Mouse (Mus musculus) T-helper 17 cell (primary cell): Measurements from ENCODE around the gene Fbp1.
"Not testable (repeated sequence)": the region's sequence is repeated elsewhere in the genome, so short reads cannot be mapped to it uniquely, and the experiment has no call there.

Experiments used
- in situ Hi-C, 2 experiments: fragments of 300-600 bp; cut with MboI, MseI; formaldehyde crosslinking; loops; 1 replicate in 1 of 2; 2 replicates in 1 of 2; pipeline ENCODE4 v1.15.1; 2025; ENCODE audit warnings: high pct_unique_total_duplicates in 2 of 2

The Fbp1 gene

DNA sequence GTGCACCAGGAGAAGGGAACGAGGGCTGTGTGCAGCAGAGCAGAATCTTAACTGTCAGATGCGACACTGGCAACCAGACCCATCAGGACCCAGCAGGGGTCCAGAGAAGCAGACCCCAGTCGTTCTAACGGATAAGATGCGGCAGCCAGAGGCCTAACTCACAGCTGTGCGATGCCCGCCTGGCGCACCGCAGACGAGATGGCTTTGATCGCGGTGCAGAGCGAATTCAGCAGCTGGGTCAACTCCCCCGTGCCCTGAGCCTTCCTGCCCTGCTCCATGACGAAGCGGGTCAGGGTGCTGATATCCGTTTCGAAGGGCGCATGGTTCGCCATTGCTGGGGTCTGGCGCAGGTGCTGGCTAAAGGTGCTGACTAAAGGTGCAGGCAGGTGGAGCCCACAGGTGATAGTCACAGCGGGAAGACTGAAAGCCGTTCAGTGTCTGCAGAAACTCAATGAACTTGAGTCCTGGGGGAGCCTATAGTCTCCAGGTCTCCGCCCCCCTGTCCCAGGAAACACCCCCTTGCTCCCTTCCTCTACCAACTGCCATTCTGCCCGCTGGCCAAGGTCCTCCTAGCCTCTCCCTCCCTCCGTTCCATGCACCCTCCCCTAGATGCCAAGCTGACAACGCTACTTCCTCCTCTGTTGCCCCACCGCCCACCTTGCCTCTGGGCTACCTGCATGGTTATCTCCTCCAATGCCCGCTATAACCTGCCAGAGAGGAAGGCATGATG, at the start of gene Fbp1:
Fbp1 (minus strand) TSS at position 571 of the 730 bp plus-strand sequence.
- in situ Hi-C loops, result no loop called here

DNA sequence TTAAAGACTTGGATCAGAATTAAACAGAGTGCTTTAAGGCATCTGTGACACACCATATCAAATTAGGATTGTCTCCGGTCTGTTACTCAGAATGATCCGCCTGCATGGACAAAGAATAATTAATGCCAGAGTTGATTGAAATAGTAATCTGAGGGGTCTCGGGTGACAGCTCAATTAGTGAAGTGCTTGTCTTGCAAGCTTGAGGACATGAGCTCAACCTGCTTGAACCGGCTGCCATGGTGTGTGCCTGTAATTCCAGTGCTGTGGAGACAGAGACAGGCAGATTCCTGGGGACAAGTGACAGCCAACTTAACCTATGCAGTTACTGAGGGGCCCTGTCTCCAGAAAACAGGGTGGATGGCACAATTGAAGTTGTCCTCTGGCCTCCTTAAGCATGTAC, 44.4 kb upstream of the Fbp1 start:
- in situ Hi-C loops, result loop anchor here in 1 of 2 experiments (10.0 kb wide), 1 partner anchor 1122 kb away; no protein-coding TSS in a partner anchor

DNA sequence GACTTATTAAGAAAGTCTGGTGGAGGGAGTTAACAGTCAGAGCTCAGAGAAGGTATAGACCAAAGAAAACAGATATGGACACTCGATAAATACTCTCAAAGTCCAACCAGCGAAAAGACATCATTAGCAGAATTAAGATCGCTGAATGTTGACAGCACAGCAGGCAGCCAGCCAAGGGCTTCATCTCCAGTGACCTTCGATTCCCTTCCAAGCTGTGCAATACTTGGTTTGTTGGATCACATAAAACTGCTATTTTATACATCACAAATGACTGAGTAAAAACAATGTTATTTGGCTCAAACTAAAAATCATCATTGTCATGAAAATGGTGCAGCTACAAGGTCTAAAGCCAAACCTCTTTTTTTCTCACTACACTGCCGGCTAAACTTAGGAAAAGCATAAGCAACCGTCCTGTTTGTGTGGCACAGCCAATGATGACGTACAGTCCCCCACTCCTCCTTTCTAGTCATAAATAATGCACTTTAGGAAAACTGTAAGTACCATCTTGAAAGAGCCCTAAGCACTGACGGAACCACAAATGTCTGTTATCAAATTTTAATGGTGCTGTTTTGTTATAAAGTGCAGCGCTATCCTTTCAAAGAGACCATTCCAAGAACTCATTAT, 41.8 kb upstream of the Fbp1 start:
- in situ Hi-C loops, result loop anchor here in 1 of 2 experiments (10.0 kb wide), 1 partner anchor 1125 kb away; no protein-coding TSS in a partner anchor

DNA sequence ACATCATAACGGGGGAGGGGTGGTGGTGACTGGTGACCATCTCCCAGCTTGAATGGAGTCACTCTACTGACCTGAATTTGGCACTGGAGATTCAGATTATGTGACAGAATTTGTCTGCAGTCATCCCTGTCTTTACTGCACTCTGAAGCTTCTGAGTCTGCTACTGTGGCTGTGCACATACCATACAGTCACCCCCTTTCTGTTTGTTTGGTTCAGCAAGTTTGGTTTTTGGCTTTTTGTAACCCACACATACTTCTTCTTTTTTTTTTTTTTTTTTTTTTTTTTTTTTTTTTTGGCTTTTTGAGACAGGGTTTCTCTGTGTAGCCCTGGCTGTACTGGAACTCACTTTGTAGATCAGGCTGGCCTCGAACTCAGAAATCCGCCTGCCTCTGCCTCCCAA, 41.1 kb upstream of the Fbp1 start:
- in situ Hi-C loops, result not testable (repeated sequence)

DNA sequence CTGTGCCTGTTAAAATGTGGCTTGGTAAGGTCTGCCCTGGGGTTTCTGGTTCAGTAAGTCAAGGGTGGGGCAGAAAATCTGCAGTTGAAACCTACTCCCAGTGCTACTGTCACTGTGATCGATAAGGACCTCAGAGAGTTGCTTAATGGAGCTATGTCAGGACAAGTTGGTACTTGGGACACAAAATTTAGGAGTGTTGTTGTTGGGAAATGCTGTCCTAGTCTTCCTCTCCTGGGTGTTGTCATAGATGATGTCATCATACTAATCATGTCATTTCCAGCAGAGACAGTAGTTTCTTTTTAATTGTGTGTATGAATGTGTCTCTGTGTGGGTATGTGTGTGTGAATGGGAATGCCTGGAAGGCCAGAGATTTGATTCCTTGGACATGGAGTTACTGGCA, 39.4 kb upstream of the Fbp1 start:
- in situ Hi-C loops, result no loop called here

DNA sequence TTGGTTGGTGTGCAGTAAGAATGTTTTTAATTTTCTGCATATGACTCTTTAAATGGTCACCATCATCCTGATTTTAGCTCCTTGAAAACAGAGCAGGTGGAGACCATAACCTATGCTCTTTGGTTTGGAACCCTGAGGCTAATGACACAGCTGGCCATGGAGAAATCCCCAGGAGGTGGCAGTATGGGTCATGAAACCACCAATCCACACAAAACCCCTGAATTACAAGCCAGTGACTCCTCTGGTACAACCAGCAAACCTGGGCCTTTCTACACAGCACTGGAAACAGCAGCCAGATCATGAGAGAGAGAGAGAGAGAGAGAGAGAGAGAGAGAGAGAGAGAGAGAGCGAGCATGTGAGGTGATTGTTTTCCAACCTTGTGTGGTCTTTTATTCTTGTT, 38.4 kb upstream of the Fbp1 start:
- in situ Hi-C loops, result no loop called here

DNA sequence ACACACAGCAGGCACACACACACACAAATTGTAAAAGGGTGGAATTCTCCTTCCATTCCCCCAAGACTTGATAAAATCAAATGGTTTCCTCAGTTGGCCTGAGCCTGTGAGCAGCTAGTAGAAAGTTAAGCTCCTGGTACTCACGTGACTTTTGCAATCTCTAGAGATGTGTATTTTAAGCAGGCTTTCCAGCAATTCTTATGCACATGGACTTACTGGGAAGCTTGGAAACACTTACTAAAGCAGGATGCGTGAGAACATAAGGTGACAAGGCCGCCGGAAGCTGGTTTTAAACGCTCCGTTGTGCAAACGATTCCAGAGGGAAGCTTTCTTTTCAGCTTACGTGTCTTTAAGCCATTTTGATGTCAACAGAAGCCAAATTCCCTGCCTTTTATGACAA, 35.1 kb upstream of the Fbp1 start:
- in situ Hi-C loops, result loop anchor here (5.0 kb wide), 2 partner anchors 404 to 409 kb away; no protein-coding TSS in a partner anchor

DNA sequence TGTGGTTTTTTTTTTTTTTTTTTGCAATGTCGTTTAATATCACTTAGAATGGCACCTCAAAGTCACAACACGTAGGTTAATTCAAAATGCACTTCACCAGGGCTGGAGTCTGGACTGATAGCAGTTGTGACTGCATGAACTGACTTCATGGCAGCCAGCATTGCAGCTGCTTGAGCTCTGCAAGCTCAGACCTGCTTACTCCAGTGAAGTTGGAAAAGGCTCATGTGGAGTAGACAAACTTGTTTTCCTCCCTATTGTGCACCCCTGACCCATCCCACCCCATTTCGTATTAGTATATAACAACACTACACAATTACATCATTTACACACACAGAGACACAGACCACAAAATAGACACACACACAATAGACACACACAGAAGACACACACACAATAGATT, 34.6 kb upstream of the Fbp1 start:
- in situ Hi-C loops, result loop anchor here (5.0 kb wide), 2 partner anchors 405 to 410 kb away; no protein-coding TSS in a partner anchor

DNA sequence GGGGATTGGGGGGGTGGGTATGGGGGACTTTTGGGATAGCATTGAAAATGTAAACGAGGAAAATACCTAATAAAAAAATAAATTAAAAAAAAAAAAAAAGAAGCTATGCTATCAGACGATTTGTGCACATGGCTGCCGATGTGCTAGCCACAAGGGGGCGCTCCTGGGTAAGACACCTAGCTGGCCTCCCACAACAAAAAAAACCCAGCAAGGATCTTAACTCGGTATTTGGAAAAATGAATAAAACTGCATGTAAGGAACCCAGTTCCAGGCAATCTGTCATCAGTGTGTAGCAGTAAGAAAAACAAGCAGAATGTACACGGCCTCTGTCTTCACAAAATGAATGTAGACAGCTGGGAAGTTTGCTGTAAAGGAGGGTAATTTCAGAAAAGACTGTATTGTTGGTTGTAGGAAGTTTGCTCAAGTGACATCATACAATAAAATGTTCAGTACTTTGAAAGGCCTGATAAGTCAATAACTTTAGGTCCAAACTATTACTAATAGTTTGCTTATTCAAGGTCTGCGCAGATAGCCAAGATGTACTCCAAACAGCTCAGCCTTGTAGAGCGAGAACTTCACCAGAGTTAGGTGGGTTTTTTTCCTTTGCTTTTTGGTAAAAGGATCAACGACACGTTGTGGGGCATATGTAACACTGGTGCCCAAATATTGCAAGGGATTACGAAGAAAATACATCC, 31.7 kb upstream of the Fbp1 start:
- in situ Hi-C loops, result loop anchor here (5.0 to 10.0 kb wide), 5 partner anchors 98 to 1115 kb away; no protein-coding TSS in a partner anchor

DNA sequence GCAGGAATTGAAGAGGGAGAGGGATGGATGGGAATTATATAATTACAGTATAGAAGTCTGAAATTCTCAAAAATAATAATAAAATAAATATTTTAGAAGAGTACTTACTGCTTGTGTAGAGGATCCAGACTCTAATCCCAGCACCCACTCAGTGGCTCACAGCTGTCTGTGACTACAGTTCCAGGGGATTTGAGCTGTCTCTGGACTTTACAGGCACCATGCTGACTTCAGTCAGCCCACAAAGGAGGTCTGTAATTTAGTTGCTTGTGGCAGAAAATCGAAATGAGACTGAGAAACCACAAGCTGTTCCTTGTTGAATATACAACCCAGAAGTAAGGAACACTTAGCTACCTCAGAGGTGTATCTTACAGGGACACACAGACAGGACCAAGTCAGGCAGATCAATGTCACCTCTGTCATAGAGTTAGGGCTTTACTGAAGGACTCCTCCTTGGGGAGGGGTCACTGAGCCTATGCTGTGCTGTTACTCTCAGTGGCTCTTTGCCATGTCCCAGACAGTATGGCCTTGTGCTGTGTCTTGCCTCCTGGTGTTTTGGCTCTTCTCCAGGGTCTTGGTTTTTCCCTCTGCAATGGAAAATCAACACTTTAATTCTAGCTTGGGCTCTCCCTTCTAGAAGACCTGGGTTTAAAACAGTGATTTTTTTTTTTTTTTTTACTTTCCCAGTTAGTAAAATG, 29.5 kb upstream of the Fbp1 start:
- in situ Hi-C loops, result loop anchor here (5.0 to 10.0 kb wide), 3 partner anchors 100 to 1117 kb away; no protein-coding TSS in a partner anchor

DNA sequence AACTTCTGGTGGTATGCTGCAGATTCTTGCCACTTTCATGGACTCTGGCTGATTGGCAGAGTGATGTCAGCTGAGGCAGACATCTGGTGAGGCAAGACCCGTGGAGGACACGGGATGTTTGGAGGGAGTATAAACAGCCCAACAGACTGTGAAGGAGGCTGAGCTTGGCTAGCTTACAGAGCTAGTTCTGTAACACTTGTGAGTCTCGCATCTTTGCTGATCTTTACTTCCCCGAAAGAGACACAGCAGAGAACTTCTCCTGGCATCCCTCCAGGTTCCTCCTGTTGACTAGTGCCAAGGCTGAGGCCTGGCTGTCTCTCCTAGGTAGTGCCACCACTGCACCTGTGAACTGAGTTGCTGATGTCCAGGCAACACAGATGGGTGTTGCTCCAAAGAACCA, 28.6 kb upstream of the Fbp1 start:
- in situ Hi-C loops, result loop anchor here (5.0 to 10.0 kb wide), 3 partner anchors 101 to 1118 kb away; no protein-coding TSS in a partner anchor

DNA sequence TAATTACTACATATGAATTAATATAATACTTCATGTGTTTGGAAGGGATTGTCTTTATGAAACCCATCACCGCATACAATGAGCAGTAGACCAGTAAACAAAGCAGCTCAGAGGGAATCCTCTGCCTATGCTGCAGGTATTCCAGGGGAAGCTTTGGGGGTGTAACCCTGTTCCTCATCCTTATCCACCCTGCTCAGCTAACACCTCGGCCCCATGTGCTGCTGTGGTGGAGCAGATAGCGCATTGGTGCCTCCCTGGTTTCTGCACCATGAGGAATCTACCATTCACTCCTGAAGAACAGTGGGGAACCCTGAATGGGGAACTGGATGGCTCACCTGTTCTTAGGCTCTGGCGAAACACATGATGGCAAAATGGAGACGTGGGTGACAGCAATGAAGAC, 23.5 kb upstream of the Fbp1 start:
- in situ Hi-C loops, result loop anchor here in 1 of 2 experiments (10.0 kb wide), 1 partner anchor 1123 kb away; no protein-coding TSS in a partner anchor

DNA sequence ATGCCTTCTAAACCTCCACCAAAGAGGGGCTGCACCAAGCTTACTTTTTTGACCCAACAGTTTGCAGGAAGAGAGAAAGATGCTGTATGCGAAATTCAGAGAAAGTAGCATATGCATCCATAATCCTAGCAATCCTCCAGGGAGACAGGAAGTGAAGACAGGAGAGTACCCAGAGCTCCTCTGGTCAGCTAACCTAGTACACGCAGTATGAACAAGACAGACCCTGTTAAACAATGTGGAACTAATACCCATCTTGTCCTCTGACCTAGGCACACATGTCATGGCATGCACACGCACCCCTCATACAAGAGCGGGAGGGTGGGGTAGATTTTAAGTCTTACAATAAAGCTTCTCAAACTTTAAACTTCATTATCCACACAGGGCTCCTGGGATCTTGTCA, 22.1 kb upstream of the Fbp1 start:
- in situ Hi-C loops, result loop anchor here in 1 of 2 experiments (10.0 kb wide), 1 partner anchor 1125 kb away; no protein-coding TSS in a partner anchor

DNA sequence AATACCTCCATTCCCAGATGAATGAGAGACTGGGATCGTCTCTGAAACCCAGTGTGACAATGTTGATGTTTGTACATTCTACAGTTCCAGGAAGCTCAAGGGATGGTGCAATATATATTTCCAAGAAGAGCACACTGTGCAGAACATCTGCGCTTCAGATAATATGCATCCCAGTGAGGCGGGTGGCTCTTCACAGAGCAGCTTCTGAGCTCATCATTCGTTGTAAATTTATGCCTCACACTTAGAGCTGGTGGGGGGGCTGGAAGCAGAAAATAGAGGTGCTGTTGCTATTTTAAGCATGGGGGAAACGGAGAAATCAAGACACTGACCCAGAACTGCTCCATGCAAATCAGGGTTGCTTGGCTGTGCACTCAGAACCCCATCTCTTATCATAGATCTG, 21.7 kb upstream of the Fbp1 start:
- in situ Hi-C loops, result loop anchor here in 1 of 2 experiments (10.0 kb wide), 1 partner anchor 1125 kb away; no protein-coding TSS in a partner anchor

DNA sequence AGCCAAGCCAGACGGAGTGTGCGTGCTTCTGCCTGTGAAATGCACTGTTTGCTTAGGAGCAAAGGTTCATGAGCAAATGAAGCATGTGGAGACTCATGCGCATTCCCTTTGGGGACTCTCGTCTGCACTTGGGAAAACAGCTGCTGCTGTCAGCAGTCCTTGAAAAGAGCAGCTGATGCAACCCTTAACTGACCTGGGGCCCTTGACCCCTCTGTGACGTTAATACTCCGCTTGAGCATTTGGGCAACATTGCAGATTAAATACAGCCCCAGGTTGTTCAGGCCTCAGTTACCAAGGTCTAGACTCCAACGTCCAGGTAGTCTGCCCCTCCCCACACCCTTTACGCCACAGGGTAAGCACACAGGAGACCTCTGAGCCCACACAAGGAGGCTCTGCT, 20.1 kb upstream of the Fbp1 start:
- in situ Hi-C loops, result no loop called here

DNA sequence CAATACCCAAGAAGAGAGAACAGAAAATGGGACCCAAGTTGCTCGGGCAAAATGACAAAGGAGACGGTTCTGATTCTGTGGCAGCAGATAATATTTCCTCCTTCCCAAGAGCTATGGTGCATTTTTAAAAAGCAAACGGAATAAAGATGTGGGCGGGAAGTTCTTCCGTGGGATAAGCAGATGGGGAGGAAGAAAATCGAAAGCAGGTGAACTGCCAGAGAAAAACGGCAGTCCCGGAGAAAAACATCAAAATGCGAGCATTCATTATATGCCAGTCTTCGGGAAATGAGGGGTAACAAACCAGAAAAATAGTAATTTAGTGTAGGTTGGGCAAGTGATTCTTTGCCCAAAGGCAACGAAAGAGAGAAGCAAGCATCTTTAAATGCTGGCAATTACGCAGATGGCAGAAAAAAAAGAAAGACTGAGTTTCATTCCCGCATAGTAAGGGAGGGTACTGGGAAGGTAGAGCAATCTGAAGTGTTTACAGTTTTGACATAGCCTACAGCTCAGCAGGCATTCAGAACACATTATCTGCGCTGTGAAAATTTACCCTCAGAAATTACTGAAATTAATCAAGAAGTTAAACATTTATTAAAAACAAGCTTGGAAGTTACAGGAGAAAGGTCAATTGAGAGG, 19.6 kb upstream of the Fbp1 start:
- in situ Hi-C loops, result no loop called here

DNA sequence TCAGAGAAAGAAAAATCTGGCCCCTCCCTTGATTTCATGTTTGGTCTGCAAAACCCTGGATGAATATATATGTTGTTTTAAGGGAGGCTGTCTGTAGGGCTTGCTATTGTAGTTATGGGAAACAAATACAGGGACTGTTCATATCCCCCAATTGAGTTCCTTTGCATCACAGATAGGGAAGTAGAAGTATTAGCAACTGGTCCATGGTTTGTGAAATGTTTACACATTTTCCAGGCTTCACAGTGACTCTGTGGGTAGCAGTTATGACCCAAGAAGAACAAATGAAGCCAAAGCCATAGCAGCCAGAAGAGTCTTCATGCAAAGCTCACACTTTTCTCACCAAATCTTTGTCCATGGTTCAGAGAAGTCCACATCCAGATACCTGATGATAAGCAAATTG, 13.1 kb upstream of the Fbp1 start:
- in situ Hi-C loops, result no loop called here

DNA sequence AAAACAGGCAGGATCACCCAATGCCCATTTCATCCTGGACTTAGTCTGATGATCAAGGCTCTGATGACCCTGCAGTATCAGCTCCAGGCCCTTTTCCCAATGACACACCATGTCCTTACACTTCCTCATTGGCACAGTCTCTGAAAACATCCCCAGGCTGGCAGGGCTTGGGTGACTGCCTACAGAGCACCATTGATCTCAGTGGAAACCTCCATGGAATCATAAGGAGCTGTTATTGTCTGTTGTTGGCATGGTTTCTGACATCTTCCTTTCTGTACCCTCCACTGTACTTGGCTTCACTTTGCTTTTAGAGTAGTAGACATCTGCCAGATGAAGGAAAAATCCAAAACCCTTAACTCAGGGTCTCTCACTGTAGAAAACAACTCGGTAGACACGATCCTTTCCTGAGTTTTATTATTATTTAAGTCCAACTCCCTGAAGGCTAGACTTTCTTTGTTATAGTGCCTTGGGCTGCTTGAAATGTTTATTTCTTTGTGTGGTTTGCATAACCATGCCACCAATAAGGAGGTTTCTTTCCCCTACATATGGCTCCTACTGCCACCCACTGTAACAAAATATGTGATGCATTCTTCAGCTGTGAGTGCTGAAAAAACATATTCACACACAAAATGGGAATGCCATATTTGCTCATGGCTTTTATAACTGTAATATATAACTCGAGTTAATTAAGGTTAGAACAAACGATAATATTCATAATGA, 10.0 kb upstream of the Fbp1 start:
- in situ Hi-C loops, result no loop called here

DNA sequence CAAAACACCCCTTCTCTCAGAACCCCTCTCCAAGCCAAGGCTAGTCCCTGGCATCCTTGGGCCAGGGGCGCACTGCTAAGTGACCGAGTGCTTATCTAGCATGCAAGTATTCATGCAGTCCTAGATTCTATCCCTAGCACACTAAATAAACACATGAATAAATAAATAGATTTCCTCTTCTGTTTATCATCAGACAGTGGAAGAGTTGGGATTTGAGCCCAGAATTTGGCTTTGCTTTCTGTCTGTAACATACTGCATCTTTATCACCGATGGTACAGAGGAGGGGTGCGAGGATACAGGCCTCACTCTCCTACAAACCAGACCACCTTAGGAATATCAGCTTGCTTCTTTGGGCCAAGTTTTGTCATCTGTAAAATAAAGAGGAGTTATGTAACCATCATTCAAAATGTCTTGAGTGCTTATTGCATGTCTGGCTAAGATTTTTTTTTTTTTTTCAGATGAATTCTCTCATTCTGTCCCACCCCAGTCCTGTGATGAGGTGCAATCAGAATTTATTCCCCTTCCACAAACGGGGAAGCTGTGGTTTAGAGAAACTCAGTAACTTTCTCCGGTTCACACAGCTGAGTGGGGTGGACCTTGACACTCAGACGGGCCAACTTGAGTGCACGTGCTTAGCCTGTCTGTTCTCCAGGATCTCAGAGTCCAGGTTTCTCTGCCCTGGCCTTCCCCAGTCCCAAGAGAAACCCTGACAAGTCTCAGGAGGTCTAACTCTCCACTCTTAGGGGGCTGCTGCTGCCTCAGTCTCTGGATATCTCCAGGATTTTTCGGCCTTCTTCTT, 5.2 kb upstream of the Fbp1 start:
- in situ Hi-C loops, result no loop called here
